Mouse (Mus musculus): ENCODE measurements at regions not wholly inside any gene's neighbourhood (a gene's known extent, or its start where the extent isn't known, plus 50 kb on each side); places are given as distances from the start of the nearest gene placed in this dataset.

GRCm38 (mm10) chr1:144436617-144437016, 130.8 kb downstream of the Rgs21 start:
- TF ChIP-seq GATA1 (IDR thresholded peaks at IDR 0.05; ENCODE audit: borderline replicate concordance, low read length) (no peak), FLI1 (IDR thresholded peaks at IDR 0.05; ENCODE audit: low read length) (no peak)

All from megakaryocyte, embryonic 14.5 days (primary cell).